Mouse (Mus musculus) embryonic facial prominence, embryonic 12.5 days (tissue): ENCODE results near the gene Lrrc25. TPM values are rescaled to one million over a fixed set of nuclear protein-coding genes. Genes with fewer than 3 reads are reported as not detected.
A peak's percentile ranks its signal among the peaks of the same experiment; 100 is the strongest.

Experiments
- ATAC-seq: fragments of 200-750 bp; cut with Nextera tagmentation; 2 replicates; pipeline ENCODE4 v1.8.0; 2017; ENCODE audit not compliant: insufficient number of reproducible peaks, insufficient read depth, low FRiP score, low TSS enrichment
- H3K27ac ChIP-seq: fragments of 300-500 bp; sonication (generic); 2 replicates; pipeline ENCODE4 v1.5.1; 2016; ENCODE audit warnings: mild to moderate bottlenecking
- H3K27me3 ChIP-seq: fragments of 300-500 bp; sonication (generic); 2 replicates; pipeline ENCODE4 v1.6.1; 2016; ENCODE audit warnings: mild to moderate bottlenecking, moderate library complexity
- H3K36me3 ChIP-seq: fragments of 300-500 bp; sonication (generic); 2 replicates; pipeline ENCODE4 v1.6.1; 2016; ENCODE audit warnings: mild to moderate bottlenecking
- H3K4me1 ChIP-seq: fragments of 300-500 bp; sonication (generic); 2 replicates; pipeline ENCODE4 v1.6.1; 2016
- H3K4me2 ChIP-seq: fragments of 300-500 bp; sonication (generic); replicated peaks from 2 replicates; pipeline ENCODE4 v1.6.1; 2016; ENCODE audit warnings: mild to moderate bottlenecking, moderate library complexity
- H3K4me3 ChIP-seq: fragments of 300-500 bp; sonication (generic); 2 replicates; pipeline ENCODE4 v1.5.1; 2016; ENCODE audit warnings: mild to moderate bottlenecking
- H3K9ac ChIP-seq: fragments of 300-500 bp; sonication (generic); 2 replicates; pipeline ENCODE4 v1.6.1; 2016; ENCODE audit warnings: mild to moderate bottlenecking, moderate library complexity
- H3K9me3 ChIP-seq: fragments of 300-500 bp; sonication (generic); 2 replicates; pipeline ENCODE4 v1.6.1; 2016; ENCODE audit warnings: mild to moderate bottlenecking, moderate library complexity
- WGBS: fragments of 180-500 bp; shearing (Covaris S2); methylation state at CpG from one replicate; pipeline ENCODE4 v1.1.7; 2016; 5-methylcytosine and 5-hydroxymethylcytosine counted together
- polyA plus RNA-seq: library from polyadenylated mRNA; unstranded; fragments of >200 nt; fragmentation: Nextera tagmentation; extraction: Ambion mirVana; gene quantifications from 2 replicates; pipeline ENCODE4 v1.2.1, GENCODE M21; 2016

Gene Lrrc25
- polyA plus RNA-seq, 1 experiment from 2014 or later, result 1.2 TPM

DNA sequence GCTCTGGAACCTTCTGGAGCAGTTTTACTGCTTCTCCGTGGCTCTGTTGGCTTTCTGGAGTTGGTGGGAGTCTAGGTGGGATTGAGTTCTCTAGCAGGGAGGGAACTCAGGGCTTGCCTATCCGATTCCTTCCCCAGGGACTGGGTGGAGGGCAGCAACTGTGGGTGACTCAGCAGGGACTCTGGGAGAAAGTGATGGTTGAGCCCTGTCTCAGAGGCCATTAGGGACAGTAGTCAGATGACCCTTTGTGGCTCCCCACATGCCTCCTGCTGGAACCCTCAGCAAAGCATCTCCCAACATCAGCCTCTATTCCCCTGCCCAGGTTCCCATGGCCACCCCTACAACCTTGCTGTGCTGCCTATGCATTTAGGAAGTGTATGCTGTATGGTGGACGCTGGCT lies 27.1 kb downstream of the Lrrc25 start:
- WGBS, result 72% methylated on average over 3 of the region's 3 CpGs
- Histone ChIP-seq H3K27me3 (no peaks in the 10 kb centered on the region), H3K27ac (no peak overlapping the region), H3K4me2 (no peak overlapping the region), H3K9ac (no peak overlapping the region), H3K4me3 (no peak overlapping the region), H3K36me3 (no peaks in the 10 kb centered on the region), H3K4me1 (peaks cover 10% of the 10 kb centered on the region), H3K9me3 (no peaks in the 10 kb centered on the region)
- no peak for ATAC-seq

DNA sequence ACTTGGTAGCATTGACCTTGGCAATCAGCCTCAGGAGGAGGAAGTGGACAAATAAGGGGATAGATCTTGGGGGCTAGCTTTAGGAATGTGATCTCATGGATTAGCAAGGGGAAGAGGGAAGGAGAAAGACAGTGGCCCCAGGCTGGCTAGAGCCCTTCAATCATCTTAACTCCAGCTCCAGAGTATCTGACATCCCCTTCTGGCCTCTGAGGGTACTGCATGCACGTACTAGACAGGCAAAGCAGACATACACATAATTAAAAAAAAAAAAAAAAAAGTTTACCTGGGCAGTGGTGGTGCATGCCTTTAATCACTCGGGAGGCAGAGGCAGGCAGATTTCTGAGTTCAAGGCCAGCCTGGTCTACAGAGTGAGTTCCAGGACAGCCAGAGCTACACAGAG lies 28.1 kb downstream of the Lrrc25 start:
- WGBS, result 69% methylated on average over 2 of the region's 2 CpGs
- Histone ChIP-seq H3K36me3 (no peaks in the 10 kb centered on the region), H3K9me3 (no peaks in the 10 kb centered on the region), H3K9ac (no peak overlapping the region), H3K4me1 (peaks cover 10% of the 10 kb centered on the region), H3K27me3 (no peaks in the 10 kb centered on the region), H3K27ac (no peak overlapping the region), H3K4me2 (no peak overlapping the region), H3K4me3 (no peak overlapping the region)
- ATAC-seq, result no peak

GRCm38 (mm10) chr8:70645501-70646224 lies 29.7 kb downstream of the Lrrc25 start:
- H3K36me3 ChIP-seq, result peaks cover 9% of the 10 kb centered on the region
- 66% methylated on average over 17 of the region's 17 CpGs for whole genome bisulfite sequencing
- no peaks in the 10 kb centered on the region for H3K9me3 ChIP-seq
- H3K9ac ChIP-seq, result peak overlapping the region; percentile 15; the same call in 1 of the 2 replicates
- H3K27me3 ChIP-seq, result no peaks in the 10 kb centered on the region
- no peak overlapping the region for H3K27ac ChIP-seq
- H3K4me3 ChIP-seq, result no peak overlapping the region
- no peak overlapping the region for H3K4me2 ChIP-seq
- no peak for ATAC-seq
- H3K4me1 ChIP-seq, result peaks cover 15% of the 10 kb centered on the region

DNA sequence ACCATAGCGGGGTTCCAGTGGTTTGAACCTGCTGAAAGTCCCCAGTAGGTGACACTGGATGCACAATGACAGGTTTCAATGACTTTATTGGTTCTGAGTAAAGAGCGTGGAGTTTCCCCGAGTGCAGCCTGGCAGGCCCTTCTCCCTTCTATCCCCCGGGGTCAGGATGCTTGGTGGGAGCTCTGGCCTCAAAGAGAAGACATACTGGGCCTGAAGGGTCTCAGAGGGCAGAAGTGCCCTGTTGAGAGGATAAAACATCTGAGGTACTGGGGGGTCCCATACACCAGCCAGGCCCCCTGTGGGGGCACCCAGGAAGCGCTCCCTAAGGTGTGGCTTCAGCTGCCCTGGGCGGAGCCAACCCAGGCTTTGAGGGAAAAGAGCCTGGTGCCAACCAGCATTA lies 30.4 kb downstream of the Lrrc25 start:
- Histone ChIP-seq H3K27me3 (no peaks in the 10 kb centered on the region), H3K4me3 (no peak overlapping the region), H3K9ac (no peak overlapping the region), H3K27ac (no peak overlapping the region), H3K4me2 (no peak overlapping the region), H3K36me3 (peaks cover 15% of the 10 kb centered on the region), H3K9me3 (no peaks in the 10 kb centered on the region), H3K4me1 (peaks cover 15% of the 10 kb centered on the region)
- 78% methylated on average over 6 of the region's 6 CpGs for WGBS
- ATAC-seq, result no peak

- Histone ChIP-seq H3K27me3 (no peaks in the 10 kb centered on the region), H3K9ac (no peak overlapping the region), H3K9me3 (no peaks in the 10 kb centered on the region), H3K27ac (no peak overlapping the region), H3K36me3 (peaks cover 19% of the 10 kb centered on the region), H3K4me1 (peaks cover 15% of the 10 kb centered on the region), H3K4me3 (no peak overlapping the region), H3K4me2 (no peak overlapping the region)
- no peak for ATAC-seq
These were observed 30.8 kb downstream of the Lrrc25 start for GRCm38 (mm10) chr8:70646775-70647174.

DNA sequence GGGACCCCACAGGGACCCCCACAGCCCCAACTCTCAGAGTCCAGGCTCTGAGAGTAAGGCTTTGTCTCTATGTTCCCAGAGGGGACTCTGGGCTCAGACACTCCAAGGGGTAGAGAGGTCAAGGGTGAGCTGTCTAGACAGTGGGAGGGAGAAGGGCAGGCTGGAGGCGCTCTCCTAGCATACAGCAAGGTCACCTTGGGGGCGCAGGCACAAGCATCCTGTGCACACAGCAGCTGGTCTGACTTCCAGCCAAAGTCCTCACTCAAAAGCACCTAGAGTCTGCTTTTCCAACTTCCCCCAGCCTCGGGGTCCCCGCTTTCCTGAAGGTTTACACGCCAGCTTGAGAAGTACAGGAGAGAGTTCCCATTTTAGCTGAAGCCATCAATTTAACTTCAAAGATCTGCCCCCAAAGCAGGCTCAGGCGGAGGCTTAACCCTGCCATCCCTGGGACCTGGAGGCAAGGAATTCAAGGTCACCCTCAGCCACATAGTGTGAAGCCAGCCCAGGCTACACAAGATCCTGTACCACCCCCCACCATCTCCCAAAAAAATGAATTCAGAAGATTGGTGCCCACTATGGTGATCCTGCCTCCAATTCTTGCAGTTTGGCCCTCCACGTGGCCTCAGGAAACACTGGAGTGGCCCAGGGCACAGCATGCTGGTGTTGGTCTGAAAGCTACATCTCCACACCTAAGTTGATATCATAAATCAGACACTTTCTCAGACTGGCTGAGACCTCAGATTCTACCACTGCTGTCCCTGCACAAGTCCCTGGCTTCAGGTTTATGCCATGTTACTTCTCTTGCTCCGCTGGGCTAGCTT lies 31.6 kb downstream of the Lrrc25 start:
- H3K27me3 ChIP-seq, result no peaks in the 10 kb centered on the region
- H3K9me3 ChIP-seq, result no peaks in the 10 kb centered on the region
- ATAC-seq, result no peak
- H3K9ac ChIP-seq, result no peak overlapping the region
- peaks cover 27% of the 10 kb centered on the region for H3K36me3 ChIP-seq
- H3K4me1 ChIP-seq, result peaks cover 15% of the 10 kb centered on the region
- no peak overlapping the region for H3K4me2 ChIP-seq
- 43% methylated on average over 8 of the region's 8 CpGs for WGBS
- peak overlapping the region; percentile 52 for H3K27ac ChIP-seq
- H3K4me3 ChIP-seq, result no peak overlapping the region

DNA sequence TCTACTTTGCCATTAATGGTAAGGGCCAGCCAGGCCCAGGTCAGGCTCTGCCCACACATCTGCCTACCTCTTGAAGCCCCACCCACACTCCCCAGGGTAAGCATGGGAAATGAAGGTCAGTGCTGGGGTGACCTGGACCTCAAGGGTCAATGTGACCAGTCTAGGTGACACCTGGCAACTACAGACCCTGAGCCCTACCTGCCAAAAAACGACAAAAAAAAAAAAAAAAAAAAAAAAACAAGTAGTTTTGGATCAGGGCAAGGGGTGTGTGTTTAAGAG lies 32.1 kb downstream of the Lrrc25 start:
- Histone ChIP-seq H3K36me3 (peaks cover 28% of the 10 kb centered on the region), H3K4me3 (no peak overlapping the region), H3K4me2 (no peak overlapping the region), H3K9me3 (no peaks in the 10 kb centered on the region), H3K4me1 (peaks cover 15% of the 10 kb centered on the region), H3K9ac (no peak overlapping the region), H3K27ac (peak overlapping the region; percentile 52; the same call in 1 of the 2 replicates), H3K27me3 (no peaks in the 10 kb centered on the region)
- ATAC-seq, result no peak
- WGBS, result 26% methylated on average over 1 of the region's 1 CpGs

- Histone ChIP-seq H3K27ac (peak overlapping the region; percentile 43; the same call in 1 of the 2 replicates), H3K27me3 (no peaks in the 10 kb centered on the region), H3K4me3 (no peak overlapping the region), H3K9ac (no peak overlapping the region), H3K4me2 (no peak overlapping the region), H3K9me3 (no peaks in the 10 kb centered on the region), H3K4me1 (peaks cover 15% of the 10 kb centered on the region), H3K36me3 (peaks cover 33% of the 10 kb centered on the region)
- no peak for ATAC-seq
- 64% methylated on average over 3 of the region's 3 CpGs for WGBS
These were observed 33.0 kb downstream of the Lrrc25 start for GRCm38 (mm10) chr8:70648921-70649320.

- H3K9me3 ChIP-seq, result no peaks in the 10 kb centered on the region
- H3K9ac ChIP-seq, result no peak overlapping the region
- no peak overlapping the region for H3K4me3 ChIP-seq
- WGBS, result 75% methylated on average over 4 of the region's 4 CpGs
- H3K27ac ChIP-seq, result 0 out of 2 replicates have a peak overlapping the region, but pooled peaks have one; percentile 43
- ATAC-seq, result peak; percentile 36; the same call in 1 of the 2 replicates
- H3K27me3 ChIP-seq, result no peaks in the 10 kb centered on the region
- H3K4me1 ChIP-seq, result peaks cover 15% of the 10 kb centered on the region
- H3K4me2 ChIP-seq, result no peak overlapping the region
- peaks cover 33% of the 10 kb centered on the region for H3K36me3 ChIP-seq
These were observed 33.4 kb downstream of the Lrrc25 start for GRCm38 (mm10) chr8:70649324-70649723.

DNA sequence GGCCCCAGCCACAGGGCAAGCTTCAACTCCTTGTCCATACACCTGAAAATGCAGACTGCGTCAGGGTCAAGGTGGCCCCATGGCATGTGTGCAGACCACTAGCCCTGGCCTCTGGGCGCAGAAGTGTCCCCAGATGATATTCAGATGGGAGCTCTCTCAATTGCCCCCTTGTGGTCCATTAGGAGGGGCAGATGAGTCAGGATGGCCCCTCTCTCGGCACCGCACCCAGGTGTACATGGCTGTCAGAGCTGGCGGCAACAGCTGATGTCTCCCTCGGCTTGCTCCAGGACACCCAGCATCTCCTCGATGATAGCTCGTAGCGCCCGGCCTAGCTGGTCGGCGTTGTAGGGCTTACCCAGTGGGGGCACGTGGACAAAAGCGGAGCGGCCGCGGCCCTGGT lies 34.4 kb downstream of the Lrrc25 start:
- Histone ChIP-seq H3K9ac (no peak overlapping the region), H3K4me3 (no peak overlapping the region), H3K27ac (no peak overlapping the region), H3K9me3 (no peaks in the 10 kb centered on the region), H3K4me1 (peaks cover 15% of the 10 kb centered on the region), H3K27me3 (no peaks in the 10 kb centered on the region), H3K36me3 (peaks cover 43% of the 10 kb centered on the region), H3K4me2 (no peak overlapping the region)
- WGBS, result 95% methylated on average over 17 of the region's 17 CpGs
- no peak for ATAC-seq

DNA sequence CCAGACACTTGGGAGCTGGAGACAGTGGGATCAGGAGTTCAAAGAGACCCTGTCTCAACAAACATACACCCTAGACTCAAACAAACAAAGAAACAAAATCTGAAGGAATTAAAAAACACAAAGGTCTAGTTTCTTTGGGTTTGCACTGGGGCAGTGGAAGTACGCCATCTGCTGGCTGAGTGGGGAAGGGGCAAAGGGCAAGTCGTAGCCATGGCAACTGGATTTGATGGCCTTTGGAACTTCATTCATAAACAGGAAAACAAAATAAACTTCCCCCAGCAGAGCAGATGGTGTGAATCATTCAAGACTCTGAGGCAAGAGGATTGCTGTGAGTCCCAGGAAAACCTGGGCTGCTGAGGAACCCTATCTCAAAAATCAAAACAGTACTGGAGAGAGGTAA lies 37.3 kb downstream of the Lrrc25 start:
- Histone ChIP-seq H3K4me2 (no peak overlapping the region), H3K27me3 (no peaks in the 10 kb centered on the region), H3K27ac (no peak overlapping the region), H3K9me3 (no peaks in the 10 kb centered on the region), H3K36me3 (peaks cover 60% of the 10 kb centered on the region), H3K4me1 (peaks cover 10% of the 10 kb centered on the region), H3K4me3 (no peak overlapping the region), H3K9ac (no peak overlapping the region)
- WGBS, result 47% methylated on average over 2 of the region's 2 CpGs
- no peak for ATAC-seq

GRCm38 (mm10) chr8:70654121-70654520 lies 38.2 kb downstream of the Lrrc25 start:
- H3K36me3 ChIP-seq, result peaks cover 60% of the 10 kb centered on the region
- no peak overlapping the region for H3K27ac ChIP-seq
- H3K27me3 ChIP-seq, result no peaks in the 10 kb centered on the region
- no peak overlapping the region for H3K4me2 ChIP-seq
- no peaks in the 10 kb centered on the region for H3K9me3 ChIP-seq
- ATAC-seq, result no peak
- H3K9ac ChIP-seq, result no peak overlapping the region
- H3K4me1 ChIP-seq, result peaks cover 18% of the 10 kb centered on the region
- WGBS, result 83% methylated on average over 1 of the region's 1 CpGs
- no peak overlapping the region for H3K4me3 ChIP-seq
